Mouse (Mus musculus) right cerebral cortex, postnatal 10 days (tissue): ENCODE measurements at regions not wholly inside any gene's neighbourhood (a gene's known extent, or its start where the extent isn't known, plus 50 kb on each side); places are given as distances from the start of the nearest gene placed in this dataset.
A peak's percentile ranks its signal among the peaks of the same experiment; 100 is the strongest.

ENCODE experiments used
- DNase-seq, 2 experiments: peaks; one replicate each; pipeline ENCODE4 v3.0.0; 2021; ENCODE audit warnings: low spot score in 2 of 2

DNA sequence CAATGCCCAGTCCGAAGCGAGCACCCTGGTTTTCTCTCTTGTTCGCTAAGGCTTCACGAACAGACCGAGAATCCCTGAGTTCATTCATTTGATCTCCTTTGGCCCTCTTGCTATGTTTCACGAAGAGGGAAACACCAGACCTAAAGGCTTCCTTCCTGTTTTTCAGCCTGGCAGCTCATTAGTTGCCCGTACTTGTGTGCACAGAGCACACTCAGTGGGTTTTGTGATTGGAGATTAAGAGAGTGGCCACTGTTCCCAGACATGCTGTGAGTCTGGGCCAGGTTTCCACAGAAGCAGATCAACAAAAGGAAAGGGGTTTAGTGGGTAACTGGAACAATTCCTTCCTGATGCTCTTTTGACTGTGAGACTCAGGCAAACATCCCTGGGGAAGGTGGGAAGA, 331.5 kb upstream of the Kazn start:
- no peak for DNase-seq

DNA sequence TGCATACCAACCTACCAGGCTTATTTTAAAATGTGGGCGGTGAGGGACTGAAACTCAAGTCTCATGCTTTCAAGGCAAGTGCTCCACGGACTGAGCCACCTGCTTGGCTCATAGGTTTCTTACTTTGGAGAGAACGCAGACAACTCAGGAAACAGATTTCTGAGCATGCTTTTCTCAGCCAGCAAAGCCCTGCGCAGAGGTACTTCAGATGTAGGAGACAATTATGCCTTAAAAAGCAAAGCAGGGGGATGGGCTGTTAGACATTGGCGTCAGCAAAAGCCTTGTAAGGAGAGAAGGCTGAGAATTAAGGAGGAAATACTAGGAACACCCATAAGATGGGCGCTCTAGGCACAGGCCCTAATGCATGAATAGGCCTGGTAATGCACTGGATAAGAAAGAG, 329.4 kb upstream of the Kazn start:
- DNase-seq: peak; percentile 34 to 56

DNA sequence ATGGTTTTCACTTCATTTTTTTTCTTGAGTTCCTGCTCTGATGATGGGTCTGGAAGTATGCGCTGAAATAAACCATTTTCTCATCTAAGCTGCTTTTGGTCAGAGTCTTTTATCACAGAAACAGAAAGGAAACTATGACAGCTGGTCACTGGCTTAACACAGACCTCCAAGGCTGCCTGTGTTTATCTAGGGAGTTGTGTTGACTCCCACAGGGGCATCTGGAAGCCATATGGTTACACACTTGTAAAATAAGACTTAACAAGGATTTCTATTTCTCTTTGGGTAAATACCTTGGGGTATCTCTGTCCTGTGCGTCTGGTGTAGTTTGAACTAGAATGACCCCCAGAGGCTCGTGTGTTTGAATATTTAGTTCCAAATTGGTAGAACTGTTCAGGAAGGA, 315.5 kb upstream of the Kazn start:
- no peak for DNase-seq

DNA sequence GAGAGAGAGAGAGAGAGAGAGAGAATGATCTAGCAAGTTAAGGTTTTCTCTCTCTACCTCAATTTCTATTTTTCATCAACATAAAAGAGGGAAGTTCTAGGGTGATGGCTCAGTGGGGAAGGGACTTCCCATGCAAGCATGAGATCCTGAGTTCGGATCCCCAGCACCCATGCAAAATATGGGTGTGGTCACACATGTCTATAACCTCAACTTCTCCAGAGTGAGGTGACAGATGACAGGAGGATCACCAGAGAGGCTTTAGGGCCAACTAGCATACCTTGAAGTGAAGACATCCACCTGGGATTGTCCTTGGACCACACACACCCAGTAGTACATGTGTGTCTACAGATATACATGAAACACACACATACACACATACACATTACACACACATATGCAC, 306.7 kb upstream of the Kazn start:
- no peak for DNase-seq

DNA sequence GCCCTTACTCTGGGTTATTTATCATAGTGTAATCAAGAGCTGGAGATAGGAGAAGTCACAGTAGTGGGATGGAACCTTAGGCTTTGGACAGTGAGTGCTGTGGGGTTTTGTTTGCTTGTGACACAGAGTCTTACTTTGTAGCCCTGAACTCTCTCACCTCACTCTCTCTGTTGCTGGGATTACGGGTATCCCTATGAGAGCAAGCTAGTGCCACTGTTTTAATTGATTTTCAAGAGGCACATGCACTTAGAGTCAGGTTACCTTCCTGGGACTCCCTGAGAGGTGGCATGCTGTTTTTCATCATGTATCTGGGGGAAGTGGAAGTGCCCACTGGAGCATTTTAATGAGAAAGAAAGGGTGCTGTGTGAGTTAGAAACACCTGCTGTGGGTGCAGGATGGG, 306.0 kb upstream of the Kazn start:
- DNase-seq: no peak

DNA sequence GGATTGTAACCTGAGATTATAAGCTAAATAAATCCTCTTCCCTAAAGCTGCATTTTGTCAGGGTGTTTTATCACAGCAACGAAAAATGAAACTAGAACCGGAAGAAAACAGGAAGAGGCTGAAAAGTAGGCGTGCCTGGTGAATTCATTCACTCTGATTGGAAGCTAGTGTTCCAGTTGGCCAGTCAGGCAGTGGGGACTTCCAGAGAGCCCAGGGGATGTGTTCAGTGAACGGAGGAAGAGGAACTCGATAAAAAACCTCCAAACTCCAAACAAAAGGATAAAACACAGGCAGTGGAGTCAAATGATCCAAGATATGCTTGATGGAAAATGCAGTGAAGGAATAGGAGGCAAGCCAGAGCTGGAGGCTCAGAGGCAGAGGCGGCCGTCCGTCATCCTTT, 305.5 kb upstream of the Kazn start:
- no peak for DNase-seq

DNA sequence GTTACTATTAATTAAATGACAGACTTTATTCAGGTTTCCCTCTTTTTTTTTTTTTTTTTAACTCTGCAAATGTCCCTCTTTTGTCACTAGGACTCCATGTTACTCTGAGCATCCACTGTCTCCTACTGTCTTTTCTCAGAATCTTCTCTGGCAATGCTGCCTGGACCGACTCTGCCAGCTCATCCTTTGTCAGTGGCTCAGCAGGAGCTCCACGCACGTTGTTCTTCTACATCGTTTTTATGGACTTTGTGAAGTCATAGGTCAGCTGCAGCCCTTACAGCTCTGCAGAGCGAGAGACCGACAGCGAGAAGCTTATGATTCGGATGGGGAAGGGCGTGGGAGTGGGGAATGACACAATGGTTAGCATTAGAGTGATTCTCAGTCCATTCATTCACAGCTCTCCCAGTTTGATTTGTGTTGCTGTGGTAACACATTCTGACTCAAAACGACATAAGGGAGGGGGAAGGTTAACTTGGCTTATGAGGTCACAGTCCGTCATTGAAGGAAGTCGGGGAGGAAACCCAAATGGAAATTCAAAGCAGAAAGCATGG, 300.1 kb upstream of the Kazn start:
- DNase-seq: no peak

DNA sequence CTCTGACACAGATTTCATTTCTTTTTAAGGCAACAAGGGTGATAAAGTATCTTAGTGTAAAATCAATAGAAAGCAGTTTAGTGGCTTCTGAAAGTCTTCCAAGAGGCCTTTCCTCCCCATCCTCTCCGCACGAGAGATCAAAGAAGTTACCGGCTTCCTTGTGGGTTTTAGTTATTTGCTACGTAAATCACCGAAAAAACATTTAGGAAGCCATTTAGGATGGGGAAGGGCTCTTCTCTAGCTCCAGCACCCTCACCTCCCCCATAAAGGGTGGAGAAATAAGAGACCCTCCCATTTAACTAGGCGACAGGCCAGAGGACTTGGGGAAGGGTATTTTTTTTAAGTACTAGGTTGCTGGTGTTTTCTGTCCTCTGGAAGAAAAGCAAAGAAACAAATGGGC, 287.9 kb upstream of the Kazn start:
- no peak for DNase-seq

DNA sequence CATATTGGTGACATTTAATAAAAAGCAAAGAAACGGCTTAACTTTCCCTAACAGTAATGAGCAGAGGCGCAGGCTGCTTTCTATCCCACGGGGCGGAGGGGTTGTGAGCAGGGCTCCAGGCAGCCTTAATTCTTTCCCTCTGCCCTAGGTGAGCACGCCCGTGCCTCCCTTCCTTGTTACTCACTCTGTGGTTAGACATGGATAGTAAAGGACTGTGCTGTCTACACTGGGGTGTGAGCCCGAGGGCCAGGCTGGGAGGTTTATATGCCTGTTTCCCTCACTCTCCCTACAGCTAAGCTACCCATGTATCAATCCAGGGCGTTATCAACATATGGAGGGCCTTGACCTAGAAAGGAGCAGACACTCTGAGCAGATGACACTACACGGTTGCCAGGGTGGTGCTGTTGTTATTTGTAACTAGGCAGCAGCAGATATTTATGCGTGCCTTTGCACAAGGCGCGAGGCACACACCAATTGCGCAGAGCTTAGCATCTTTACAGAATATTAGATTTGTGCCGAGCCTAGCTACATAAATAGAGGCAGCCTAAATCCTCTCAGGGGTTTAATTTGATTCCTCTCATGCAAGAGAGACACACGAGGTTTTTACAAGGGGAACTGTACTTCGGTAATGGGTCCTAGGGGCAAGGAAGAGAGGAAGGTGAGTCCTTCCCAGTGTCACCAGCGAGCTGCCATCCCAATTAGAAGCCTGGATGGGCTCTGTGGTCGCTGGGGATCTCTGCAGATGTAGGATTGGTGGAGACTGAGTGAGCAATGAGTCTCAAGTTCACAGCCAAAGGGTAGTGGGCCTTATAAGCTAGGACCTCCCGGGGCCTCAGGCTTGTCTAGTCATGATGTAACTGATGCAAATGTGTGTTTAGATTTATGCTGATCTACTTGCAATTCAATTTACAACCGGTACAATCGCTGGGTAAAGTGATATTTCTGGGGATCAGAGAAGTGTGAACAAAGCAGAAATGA, 278.6 kb upstream of the Kazn start:
- peak; percentile 30 to 54 for DNase-seq

DNA sequence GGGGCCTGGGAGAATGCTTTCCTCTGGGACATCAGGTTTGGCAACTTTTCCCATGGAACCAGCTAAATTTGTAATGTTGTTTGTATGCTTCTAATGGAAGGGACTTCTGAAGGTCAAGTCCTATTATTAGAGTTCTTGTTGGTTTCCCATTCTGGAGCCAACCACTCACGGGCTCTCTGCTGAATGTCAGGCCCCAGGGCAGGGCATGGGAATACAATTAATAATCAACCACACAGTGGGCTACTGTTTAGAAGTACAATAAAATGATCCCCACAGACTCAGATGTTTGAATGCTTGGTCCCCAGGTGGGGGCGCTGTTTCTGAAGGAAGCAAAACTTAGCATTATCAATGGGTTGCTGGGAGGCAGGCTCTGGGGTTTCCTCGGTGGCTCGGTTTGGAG, 275.6 kb upstream of the Kazn start:
- no peak for DNase-seq

DNA sequence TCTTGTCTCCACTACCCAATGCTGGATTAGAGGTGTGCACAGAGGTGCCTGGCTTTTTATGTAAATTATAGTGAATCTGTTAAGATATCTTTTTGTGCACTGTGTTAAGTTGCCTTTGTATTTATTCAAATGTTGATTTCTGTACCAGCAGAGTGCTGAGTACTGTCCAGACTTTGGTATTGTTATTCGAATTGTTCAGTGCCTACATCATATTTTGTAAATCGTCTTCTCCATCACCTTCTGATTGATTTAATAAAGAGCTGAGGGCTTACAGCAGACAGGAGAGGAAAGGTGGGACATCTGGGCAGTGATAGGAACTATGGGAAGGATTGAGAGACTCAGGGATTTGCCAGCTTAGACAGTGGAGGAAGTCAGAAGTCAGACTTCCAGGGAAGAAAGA, 270.2 kb upstream of the Kazn start:
- DNase-seq: no peak

DNA sequence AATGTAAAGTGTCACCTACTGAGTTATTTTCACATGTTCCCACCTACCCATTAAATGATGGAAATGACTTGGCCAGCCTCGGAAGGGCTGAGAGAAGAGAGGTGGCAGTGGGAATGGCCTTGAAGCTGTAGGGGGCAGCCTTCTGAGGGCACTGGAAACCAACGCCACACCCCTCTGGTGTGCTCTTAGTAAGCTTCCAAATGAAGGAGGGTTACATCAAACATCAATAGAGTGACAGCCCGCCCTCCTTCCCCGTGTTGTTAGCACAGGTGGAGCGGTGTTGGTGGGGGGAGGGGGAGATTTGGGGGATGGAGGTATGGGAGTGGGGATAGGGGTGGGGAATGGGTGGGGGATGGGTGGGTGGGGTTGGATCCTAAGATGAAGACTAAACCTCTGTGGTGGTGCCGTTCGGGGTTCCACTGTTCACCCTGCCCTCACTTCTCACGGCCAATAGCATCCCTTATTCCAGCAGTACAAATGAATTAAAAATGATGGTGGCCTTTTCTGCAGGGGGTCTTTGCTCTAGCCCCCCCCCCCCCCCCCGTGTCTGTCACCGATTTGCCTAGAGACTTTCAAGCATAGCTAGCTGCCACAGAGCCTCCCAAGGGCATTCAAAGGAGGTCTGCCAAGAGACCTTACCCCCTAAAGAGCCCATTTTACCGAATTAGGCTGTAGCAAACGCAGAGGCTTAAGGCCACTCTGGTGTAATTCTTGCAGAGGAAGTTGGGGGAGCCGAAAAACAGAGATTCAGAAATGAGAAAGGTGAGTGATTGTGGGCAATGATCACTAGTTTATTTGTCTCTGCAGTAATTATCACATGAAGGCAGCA, 267.4 kb upstream of the Kazn start:
- DNase-seq: no peak

DNA sequence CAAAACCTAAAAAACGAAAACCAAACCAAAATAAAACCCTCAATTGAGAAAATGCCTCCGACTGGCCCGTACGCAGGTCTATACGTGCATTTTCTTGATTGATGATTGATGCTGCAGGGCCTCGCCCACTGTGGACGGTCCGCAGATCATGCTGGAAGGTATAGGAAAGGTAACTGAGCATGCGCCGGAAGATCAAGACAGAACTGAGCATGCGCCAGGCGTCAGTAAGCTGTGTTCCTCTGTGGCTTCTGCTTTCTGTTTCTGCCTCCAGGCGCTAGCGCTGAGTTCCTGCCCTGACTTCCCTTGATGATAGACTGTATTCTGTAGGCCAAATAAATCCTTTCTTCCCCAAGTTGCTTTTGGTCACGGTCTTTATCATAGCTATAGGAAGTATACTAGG, 264.6 kb upstream of the Kazn start:
- DNase-seq: no peak

DNA sequence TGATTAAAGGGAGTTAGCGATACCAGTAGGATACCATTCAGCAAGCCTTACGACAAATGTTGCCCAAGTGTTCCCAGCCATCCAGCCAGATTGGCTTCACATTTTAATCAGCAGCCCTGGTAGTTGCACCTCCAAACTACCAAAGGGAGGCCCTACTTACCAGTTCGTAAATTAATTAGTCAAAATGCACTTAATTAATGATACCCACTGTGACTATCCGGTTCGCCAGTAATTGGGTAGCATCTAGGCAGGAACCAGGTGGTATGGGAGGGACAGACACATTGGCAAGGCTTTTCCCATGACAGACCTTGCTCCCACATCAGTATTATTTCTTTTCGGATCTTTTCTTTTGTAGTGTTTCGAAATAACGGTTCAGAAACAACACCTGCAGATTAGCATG, 262.0 kb upstream of the Kazn start:
- DNase-seq: no peak

DNA sequence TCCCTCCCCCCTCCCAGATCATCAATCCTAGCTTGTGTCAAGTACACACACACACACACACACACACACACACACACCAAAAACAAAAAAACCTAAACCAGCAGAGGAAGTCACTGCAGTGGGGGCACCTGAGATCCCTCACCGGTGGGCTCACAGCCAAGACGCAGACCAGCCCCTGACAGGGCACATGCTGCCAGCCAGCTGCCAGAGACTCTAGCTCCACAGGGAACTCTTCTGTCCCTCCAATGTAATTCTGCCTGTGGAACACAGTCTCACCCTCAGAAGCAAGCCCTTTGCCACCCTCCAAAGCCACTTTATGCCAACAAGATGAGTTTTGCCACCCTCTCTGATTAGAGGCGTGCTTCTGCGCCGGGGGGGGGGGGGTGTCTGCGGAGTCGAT, 261.3 kb upstream of the Kazn start:
- no peak for DNase-seq

DNA sequence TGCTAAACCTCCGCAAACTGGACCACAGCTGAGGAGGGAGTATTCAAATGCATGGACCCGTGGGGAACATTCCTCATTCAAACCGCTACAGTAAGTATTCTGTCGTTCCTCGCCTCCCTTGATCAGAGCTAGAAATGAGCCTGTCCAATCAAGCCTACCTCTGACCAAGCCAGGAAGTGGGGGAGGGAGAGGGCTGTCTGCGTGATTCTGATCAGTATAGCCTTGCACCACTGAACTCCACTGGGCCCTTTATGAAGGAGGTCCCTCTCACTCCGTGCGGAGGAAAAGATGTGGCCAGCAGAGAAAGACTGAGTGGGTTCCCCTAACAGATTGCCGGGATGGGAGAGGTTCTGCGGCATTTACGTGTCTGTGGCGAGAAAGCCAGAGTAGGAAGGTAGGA, 257.4 kb upstream of the Kazn start:
- no peak for DNase-seq

DNA sequence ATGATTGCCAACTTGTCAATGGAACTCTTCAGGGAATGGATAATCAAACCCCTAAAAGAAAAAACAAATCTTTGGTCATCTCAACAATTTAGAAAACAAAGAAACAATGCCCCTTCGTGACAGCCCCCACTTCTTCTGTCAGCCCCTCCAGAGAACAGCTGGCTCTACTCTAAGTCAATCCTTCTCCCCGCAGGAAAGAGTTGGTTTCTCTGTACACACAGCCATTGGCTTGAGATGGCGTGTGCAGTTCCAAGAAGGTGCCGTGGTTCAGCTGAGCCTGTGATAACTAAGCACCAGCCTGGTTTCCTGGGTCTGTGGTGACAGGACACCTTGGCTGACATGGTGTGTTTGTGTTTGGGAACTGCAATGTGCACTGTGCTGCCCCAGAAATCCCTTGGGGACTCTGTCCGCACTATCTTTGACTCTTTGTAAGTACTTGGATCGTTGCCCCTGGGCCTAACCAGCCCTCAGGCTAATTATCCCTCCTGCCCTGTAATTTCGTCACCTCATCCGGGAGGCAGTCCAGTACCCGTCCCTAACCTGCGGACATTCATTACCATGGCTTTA, 253.8 kb upstream of the Kazn start:
- no peak for DNase-seq

DNA sequence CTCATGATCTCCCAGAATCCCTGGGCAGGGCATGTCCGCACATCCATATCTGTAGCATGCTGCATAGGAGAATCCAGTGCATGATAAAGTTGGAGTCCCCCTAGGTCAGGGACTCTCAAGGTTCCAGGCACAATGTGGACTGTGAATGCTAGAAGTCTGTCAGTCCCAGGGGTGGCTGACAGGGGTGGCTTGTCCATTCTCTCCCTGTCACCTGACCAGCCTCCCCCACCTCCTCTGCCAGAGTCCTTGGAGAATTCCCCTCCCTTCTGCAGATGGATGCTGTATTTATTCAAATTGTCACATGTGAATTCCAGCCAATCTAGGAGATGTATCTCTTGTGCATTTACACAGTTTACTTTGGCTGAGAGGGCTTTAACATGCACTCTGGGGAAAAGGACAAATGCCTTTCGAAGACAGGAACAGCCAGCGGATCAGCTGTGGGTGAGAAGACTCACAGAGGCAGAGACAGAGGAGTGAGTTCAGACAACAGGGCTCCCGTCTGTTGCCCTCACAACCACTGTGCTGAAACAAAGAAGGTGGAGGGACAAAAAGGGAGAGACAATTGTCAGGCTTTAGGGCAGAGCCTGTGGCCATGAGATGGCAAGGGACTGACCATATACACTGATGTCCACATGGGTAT, 246.7 kb upstream of the Kazn start:
- no peak for DNase-seq

DNA sequence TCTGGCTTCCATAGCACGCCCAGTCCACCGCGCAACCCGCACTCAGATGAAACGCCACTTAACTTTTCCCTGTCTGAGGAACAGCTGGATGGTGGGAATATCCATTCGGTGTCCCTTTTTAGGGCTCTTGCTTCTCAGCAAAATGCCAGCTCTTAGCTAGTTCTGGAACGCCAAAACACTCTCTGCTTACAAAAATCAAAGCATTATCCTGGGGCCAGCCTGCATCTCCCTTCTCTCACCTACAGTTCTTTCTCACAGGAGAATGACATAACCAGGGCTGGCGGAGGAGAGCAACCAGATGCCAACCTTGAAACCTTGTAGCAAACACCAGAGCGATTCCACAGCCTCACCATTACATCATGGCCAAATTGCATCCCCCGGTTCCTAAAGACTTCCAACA, 236.4 kb upstream of the Kazn start:
- DNase-seq: no peak

DNA sequence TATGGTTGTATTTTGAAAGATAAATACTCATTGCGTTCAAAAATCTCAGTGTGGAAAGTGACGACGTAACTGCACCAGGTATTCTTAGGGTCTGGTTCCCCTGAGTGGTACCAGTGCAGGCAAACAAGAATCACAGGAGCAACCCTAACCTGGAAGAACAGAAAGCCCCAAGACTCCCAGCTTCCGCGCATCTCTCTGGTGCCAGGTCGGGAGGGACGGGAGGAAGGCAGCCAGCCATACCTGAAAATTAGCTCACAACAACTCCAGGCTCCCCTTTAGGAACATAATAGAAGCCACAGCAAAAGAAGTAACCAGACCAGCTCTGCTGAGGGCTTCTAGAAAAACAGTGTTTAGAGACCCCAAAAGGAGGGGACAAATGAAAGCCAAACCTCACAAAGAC, 235.4 kb upstream of the Kazn start:
- no peak for DNase-seq

DNA sequence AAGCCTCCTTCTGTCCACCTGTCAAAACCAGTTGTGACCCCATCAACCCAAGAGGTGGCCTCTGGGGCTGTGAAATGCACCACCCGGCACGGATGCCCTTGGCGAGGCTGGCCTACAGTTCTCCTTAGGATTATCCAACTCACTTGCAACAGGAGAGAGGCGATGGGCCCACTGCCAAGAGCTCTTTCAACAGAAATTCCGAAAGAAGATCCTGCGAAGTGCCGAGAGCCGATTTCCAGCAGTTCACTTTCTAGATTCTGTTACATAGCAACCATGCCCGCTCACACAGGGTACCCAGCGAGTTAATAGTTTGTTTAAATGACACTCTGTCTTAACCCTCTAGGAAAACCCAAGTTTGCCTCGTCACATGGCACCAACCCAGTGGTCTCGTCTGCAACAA, 234.8 kb upstream of the Kazn start:
- peak; percentile 89 to 90 for DNase-seq

DNA sequence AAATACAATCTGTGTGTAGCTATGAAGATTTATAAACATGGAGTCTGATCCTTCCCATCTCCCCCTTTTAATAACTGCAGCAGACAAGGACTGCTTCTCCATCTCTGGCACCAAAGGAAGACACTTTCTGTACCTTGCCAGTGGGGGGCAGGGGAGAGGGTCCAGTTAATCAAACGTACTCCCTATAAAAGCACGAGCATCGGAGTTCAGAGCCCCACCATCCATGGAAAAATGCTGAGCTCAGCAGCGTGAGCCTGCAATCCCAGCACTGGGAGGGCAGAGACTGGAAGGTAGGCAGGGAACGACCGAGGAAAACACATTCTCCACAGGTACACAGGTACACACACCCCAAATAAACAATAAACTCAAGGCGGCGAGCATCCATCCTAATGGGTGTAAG, 234.1 kb upstream of the Kazn start:
- DNase-seq: no peak
